Mouse (Mus musculus) heart, adult 2 months (tissue): ENCODE measurements around the gene Nup205.

ENCODE experiments used
- CTCF ChIP-seq: fragments of 200-600 bp; IDR thresholded peaks from 2 replicates; pipeline ENCODE4 v1.8.1; 2022; ENCODE audit warnings: antibody characterized with exemption, mild to moderate bottlenecking, moderate library complexity
- EP300 ChIP-seq: fragments of 200-500 bp; IDR thresholded peaks from 2 replicates; pipeline ENCODE4 v1.6.1; 2011; ENCODE audit warnings: low read depth, low read length, control low read depth; ENCODE audit not compliant: insufficient read depth
- POLR2A ChIP-seq: fragments of 200-500 bp; IDR thresholded peaks from 2 replicates; pipeline ENCODE4 v1.6.1; 2011; ENCODE audit warnings: mild to moderate bottlenecking, low read depth, low read length, control low read depth; ENCODE audit not compliant: insufficient read depth

DNA sequence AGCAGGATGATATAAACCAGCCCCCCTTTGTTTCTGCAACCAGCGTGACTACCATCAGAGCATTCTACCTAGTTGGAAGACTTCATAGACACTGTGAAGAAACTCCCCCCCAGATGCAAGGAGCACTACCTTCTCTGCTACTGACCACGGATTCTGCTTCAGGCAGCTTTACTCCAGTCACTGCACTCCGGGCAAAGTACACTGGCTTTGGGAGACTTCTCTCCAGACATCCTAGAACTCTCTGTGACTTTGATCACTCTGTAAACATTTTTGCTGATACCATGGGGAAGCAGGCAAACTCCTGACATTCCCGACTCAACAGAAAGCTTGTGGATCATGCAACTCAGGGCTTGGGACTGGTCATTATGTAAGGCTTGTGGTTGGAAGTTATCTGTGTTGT lies 8.0 kb upstream of the Nup205 start:
- TF ChIP-seq CTCF (no peak), POLR2A (no peak), EP300 (no peak)
